Mouse (Mus musculus) limb, embryonic 14.5 days (tissue): Measurements from ENCODE around the gene Zbtb16. TPM values are rescaled to one million over a fixed set of nuclear protein-coding genes. Genes with fewer than 3 reads are reported as not detected.

Experiments
- ATAC-seq: fragments of 200-750 bp; cut with Nextera tagmentation; 2 replicates; pipeline ENCODE4 v1.8.0; 2017; ENCODE audit warnings: low read depth, moderate number of reproducible peaks, moderate TSS enrichment; ENCODE audit not compliant: low FRiP score
- DNase-seq: peaks from one replicate; pipeline ENCODE4 v3.0.0-alpha.2; 2015; ENCODE audit warnings: low spot score
- H3K27ac ChIP-seq: fragments of 300-500 bp; sonication (generic); replicated peaks from 2 replicates; pipeline ENCODE4 v1.5.1; 2014; ENCODE audit warnings: low read depth, mild to moderate bottlenecking, low read length, moderate library complexity, mixed read lengths
- H3K27me3 ChIP-seq: fragments of 300-500 bp; sonication (generic); 2 replicates; pipeline ENCODE4 v1.6.1; 2014; ENCODE audit warnings: low read length, mixed read lengths; ENCODE audit not compliant: control insufficient read depth, insufficient read depth
- H3K36me3 ChIP-seq: fragments of 300-500 bp; sonication (generic); 2 replicates; pipeline ENCODE4 v1.6.1; 2014; ENCODE audit warnings: mild to moderate bottlenecking, low read length, moderate library complexity, mixed read lengths; ENCODE audit not compliant: control insufficient read depth, insufficient read depth
- H3K4me1 ChIP-seq: fragments of 300-500 bp; sonication (generic); 2 replicates; pipeline ENCODE4 v1.6.1; 2014; ENCODE audit warnings: antibody characterized with exemption, low read length, mixed read lengths; ENCODE audit not compliant: control insufficient read depth, insufficient read depth
- H3K4me2 ChIP-seq: fragments of 300-500 bp; sonication (generic); replicated peaks from 2 replicates; pipeline ENCODE4 v1.6.1; 2014; ENCODE audit warnings: low read depth, mild to moderate bottlenecking, low read length, moderate library complexity; ENCODE audit not compliant: severe bottlenecking
- H3K4me3 ChIP-seq: fragments of 300-500 bp; sonication (generic); replicated peaks from 2 replicates; pipeline ENCODE4 v1.5.1; 2014; ENCODE audit warnings: low read length
- H3K9ac ChIP-seq: fragments of 300-500 bp; sonication (generic); 2 replicates; pipeline ENCODE4 v1.6.1; 2014; ENCODE audit warnings: mild to moderate bottlenecking, low read depth, low read length, moderate library complexity; ENCODE audit not compliant: severe bottlenecking
- H3K9me3 ChIP-seq: fragments of 300-500 bp; sonication (generic); 2 replicates; pipeline ENCODE4 v1.6.1; 2016; ENCODE audit warnings: low read length; ENCODE audit not compliant: control insufficient read depth
- POLR2A ChIP-seq: fragments of 200-500 bp; IDR thresholded peaks from 2 replicates; pipeline ENCODE4 v1.8.0; 2012; ENCODE audit warnings: inconsistent platforms, mild to moderate bottlenecking, moderate library complexity, borderline replicate concordance; ENCODE audit not compliant: insufficient read depth, insufficient read length; ENCODE audit errors: extremely low read depth
- WGBS: fragments of 180-500 bp; shearing (Covaris S2); extraction: QIAGEN DNeasy Blood & Tissue Kit; methylation state at CpG from one replicate; pipeline ENCODE4 v1.1.7; 2014; 5-methylcytosine and 5-hydroxymethylcytosine counted together
- polyA plus RNA-seq, 2 experiments: library from polyadenylated mRNA; depleted of rRNA in 1 of 2; stranded (reverse) in 1 of 2; unstranded in 1 of 2; fragments of >200 nt; fragmentation: Nextera tagmentation in 1 of 2; extraction: Ambion mirVana in 1 of 2; gene quantifications; 2 replicates each; pipeline versions ENCODE4 v1.2.1 to v1.2.3; 2012 to 2014

Gene Zbtb16
- polyA plus RNA-seq, 2 experiments = 0.91 to 1.9 TPM

- WGBS = 25% methylated on average over 10 of the region's 10 CpGs
- no peaks in the 10 kb centered on the region; the same call in 1 of the 2 replicates for H3K9me3 ChIP-seq
- no peak for ATAC-seq
- no peak overlapping the region for H3K27ac ChIP-seq
- peaks cover 7% of the 10 kb centered on the region for H3K4me1 ChIP-seq
- H3K4me2 ChIP-seq = no peak overlapping the region
- H3K4me3 ChIP-seq = no peak overlapping the region
- no peaks in the 10 kb centered on the region for H3K36me3 ChIP-seq
- H3K9ac ChIP-seq = no peak overlapping the region
- no peak for TF ChIP-seq POLR2A
- no peak for DNase-seq
- H3K27me3 ChIP-seq = peaks cover 15% of the 10 kb centered on the region
These were observed 188.3 kb downstream of the Zbtb16 start for GRCm38 (mm10) chr9:48647648-48648284.

DNA sequence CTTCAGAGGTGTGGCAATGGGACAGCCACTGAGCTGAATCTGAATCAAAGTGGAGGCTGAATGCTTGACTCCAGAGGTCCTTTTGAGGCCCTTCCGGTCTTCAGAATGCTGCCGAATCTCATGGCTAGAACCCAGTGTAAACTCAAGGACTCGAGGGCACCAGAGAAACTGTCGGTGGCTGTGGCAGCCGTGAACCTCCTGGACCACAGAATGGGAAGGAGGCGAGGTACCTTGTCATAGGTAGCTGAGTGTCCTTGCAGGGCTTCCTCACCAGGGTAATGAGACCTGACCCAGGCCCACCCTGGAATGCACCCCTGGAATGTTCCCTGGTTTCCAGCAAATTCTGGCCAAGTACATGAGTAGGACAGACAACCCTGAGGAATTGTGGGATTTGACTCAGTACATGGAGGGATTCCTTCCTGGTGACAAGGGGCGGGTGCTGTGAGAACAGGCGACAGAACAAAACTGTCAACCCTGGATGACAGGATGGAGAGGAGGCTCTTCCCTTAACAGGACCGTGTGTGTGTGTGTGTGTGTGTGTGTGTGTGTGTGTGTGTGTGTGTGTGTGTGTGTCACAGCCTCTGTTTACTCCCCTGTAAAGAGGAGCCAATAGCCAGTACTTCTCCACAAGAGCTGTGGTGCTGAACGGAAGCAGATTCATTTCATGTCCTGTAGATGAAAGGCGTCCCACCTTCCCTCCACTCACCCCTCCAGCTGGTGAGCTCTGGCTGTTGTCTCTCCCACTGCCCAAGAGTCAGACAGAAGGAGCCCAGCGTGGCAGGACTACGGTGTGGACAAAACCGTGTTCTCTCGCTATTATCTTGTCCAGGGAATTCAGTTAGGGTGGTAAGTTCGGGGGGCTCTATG lies 189.0 kb downstream of the Zbtb16 start:
- no peaks in the 10 kb centered on the region for H3K36me3 ChIP-seq
- H3K9me3 ChIP-seq = no peaks in the 10 kb centered on the region; the same call in 1 of the 2 replicates
- ATAC-seq (no peak), DNase-seq (no peak)
- WGBS = 45% methylated on average over 16 of the region's 16 CpGs
- no peak overlapping the region for H3K9ac ChIP-seq
- H3K27ac ChIP-seq = no peak overlapping the region
- no peak overlapping the region for H3K4me2 ChIP-seq
- H3K4me1 ChIP-seq = peaks cover 7% of the 10 kb centered on the region
- no peak for TF ChIP-seq POLR2A
- peaks cover 15% of the 10 kb centered on the region for H3K27me3 ChIP-seq
- H3K4me3 ChIP-seq = no peak overlapping the region

DNA sequence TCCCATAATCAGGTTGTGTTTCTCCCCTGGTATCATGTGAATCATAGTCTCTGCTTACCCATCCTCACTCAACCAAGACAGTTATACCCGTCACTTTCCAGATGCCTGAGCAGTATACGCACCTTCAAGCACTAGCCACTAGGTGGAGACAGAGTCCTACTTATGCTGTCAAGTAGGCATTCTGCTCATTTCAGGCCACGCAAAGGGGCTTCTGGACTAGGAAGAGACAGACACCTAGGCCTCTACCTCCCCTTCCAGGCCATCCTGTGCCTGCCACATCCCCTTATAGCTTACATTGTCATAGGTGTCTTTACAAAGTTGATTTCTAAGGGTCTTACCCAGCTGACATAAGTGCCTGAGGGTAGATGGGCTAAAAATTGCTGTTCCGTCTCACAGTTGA lies 189.8 kb downstream of the Zbtb16 start:
- H3K27me3 ChIP-seq = peaks cover 15% of the 10 kb centered on the region
- no peak overlapping the region for H3K9ac ChIP-seq
- ATAC-seq = peak; percentile 43; the same call in 1 of the 2 replicates
- peak; percentile 80 for DNase-seq
- no peak overlapping the region for H3K27ac ChIP-seq
- H3K9me3 ChIP-seq = no peaks in the 10 kb centered on the region; the same call in 1 of the 2 replicates
- 24% methylated on average over 4 of the region's 4 CpGs for WGBS
- H3K4me1 ChIP-seq = peaks cover 7% of the 10 kb centered on the region
- no peak overlapping the region for H3K4me3 ChIP-seq
- TF ChIP-seq POLR2A = no peak
- H3K4me2 ChIP-seq = no peak overlapping the region
- H3K36me3 ChIP-seq = no peaks in the 10 kb centered on the region

- Histone ChIP-seq H3K36me3 (no peaks in the 10 kb centered on the region), H3K27me3 (peaks cover 15% of the 10 kb centered on the region), H3K4me3 (no peak overlapping the region), H3K9me3 (no peaks in the 10 kb centered on the region; the same call in 1 of the 2 replicates), H3K4me2 (no peak overlapping the region), H3K27ac (no peak overlapping the region), H3K4me1 (peaks cover 7% of the 10 kb centered on the region), H3K9ac (no peak overlapping the region)
- TF ChIP-seq POLR2A = no peak
- 49% methylated on average over 4 of the region's 4 CpGs for WGBS
- no peak for ATAC-seq
- no peak for DNase-seq
These were observed 190.3 kb downstream of the Zbtb16 start for GRCm38 (mm10) chr9:48645648-48646126.

DNA sequence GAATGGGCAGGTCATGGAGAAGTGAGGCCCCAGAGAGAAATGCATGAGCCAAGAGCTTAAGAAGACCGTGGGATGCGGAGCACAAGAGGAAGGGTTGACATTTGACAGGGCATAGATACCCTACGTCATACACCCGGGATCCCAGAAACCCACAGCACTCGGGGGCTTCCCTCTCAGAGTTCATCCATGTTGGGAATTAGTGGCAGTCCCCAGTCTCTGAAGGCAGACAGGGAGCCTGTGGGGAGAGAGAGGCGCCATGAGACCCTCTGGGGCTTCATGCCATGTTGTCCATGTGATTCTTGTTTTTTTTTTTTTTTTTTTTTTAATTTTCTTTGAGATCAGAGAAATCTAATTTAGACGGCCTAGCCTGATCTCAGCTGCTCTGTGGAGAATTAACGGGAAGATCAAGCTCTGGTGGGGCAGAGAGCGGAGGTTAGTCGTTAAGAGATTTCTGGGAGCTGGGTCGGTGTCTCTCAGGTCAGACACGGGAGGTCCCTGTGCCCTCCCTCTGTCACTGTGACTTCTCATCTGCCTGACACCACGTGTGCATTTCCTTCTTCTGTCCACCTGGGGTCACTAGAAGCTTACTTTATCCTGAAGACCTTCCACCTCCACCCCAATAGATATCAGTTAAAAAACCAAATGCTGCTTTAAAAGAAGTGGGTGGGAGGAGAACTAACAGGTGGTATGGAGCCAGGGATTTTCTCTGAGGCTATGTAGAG lies 190.9 kb downstream of the Zbtb16 start:
- Histone ChIP-seq H3K27me3 (peaks cover 15% of the 10 kb centered on the region), H3K4me3 (no peak overlapping the region), H3K4me1 (peaks cover 7% of the 10 kb centered on the region), H3K4me2 (no peak overlapping the region), H3K27ac (no peak overlapping the region), H3K9ac (no peak overlapping the region), H3K9me3 (no peaks in the 10 kb centered on the region; the same call in 1 of the 2 replicates), H3K36me3 (no peaks in the 10 kb centered on the region)
- ATAC-seq = no peak
- peak; percentile 38 for DNase-seq
- WGBS = 53% methylated on average over 13 of the region's 13 CpGs
- TF ChIP-seq POLR2A = no peak
